Mouse (Mus musculus) hematopoietic stem cell, adult 5-6 weeks (primary cell): ENCODE results near the gene Etv4. TPM values are rescaled to one million over a fixed set of nuclear protein-coding genes. Genes with fewer than 3 reads are reported as not detected.
A peak's percentile ranks its signal among the peaks of the same experiment; 100 is the strongest.

Source experiments
- ATAC-seq, 2 experiments: fragments of 125-278 bp in 1 of 2; replicated peaks in 1 of 2; 2 replicates each; pipeline ENCODE4 v1.8.0; 2016 to 2017; ENCODE audit warnings: inconsistent platforms in 2 of 2, mild to moderate bottlenecking in 2 of 2, moderate number of reproducible peaks in 2 of 2, low read depth in 1 of 2, moderate TSS enrichment in 1 of 2; ENCODE audit not compliant: low FRiP score in 2 of 2, poor library complexity in 2 of 2, severe bottlenecking in 2 of 2, insufficient read depth in 1 of 2, low TSS enrichment in 1 of 2
- total RNA-seq: library from RNA; stranded (forward); fragments of 172-1452, 232-1000 nt; gene quantifications from 2 replicates; pipeline ENCODE4 v1.2.3, GENCODE M21; 2017

Etv4 gene
- total RNA-seq, 1 experiment from 2014 or later, result not detected

- ATAC-seq, result no peak
Observed at GRCm38 (mm10) chr11:101757366-101757765, 27.8 kb downstream of the Etv4 start.

GRCm38 (mm10) chr11:101756616-101757015, 28.6 kb downstream of the Etv4 start:
- ATAC-seq, result no peak

GRCm38 (mm10) chr11:101733596-101733995, 51.6 kb downstream of the Etv4 start:
- no peak for ATAC-seq

- peak; percentile 94 to 98 for ATAC-seq
Observed at GRCm38 (mm10) chr11:101732518-101733440, 52.4 kb downstream of the Etv4 start, which contains the start of gene Dhx8. TSS of gene Dhx8 (plus strand) at chr11:101732919.

GRCm38 (mm10) chr11:101729308-101729707, 55.9 kb downstream of the Etv4 start:
- ATAC-seq, result no peak

- ATAC-seq, result no peak
Observed at GRCm38 (mm10) chr11:101726765-101727164, 58.4 kb downstream of the Etv4 start.

GRCm38 (mm10) chr11:101725043-101725442, 60.1 kb downstream of the Etv4 start:
- ATAC-seq, result no peak

GRCm38 (mm10) chr11:101719986-101720520, 65.1 kb downstream of the Etv4 start:
- no peak for ATAC-seq

Other genes with a start within 250 kb of the Etv4 start
- gene Brca1, start 233.4 kb downstream of the Etv4 start, total RNA-seq, result 38.6 and 42.1 TPM in 2 replicates
- 85.9 and 90.5 TPM in 2 replicates for gene Nbr1, start 233.2 kb downstream of the Etv4 start, total RNA-seq
- gene Tmem106a, start 203.1 kb downstream of the Etv4 start, total RNA-seq, result 2.6 and 3.9 TPM in 2 replicates
- not detected in 2 replicates for gene Gm11634, start 186.1 kb downstream of the Etv4 start, total RNA-seq
- 10.3 and 20.6 TPM in 2 replicates for gene Rdm1, start 158.2 kb downstream of the Etv4 start, total RNA-seq
- gene Arl4d, start 119.8 kb downstream of the Etv4 start, total RNA-seq, result 0.88 and 2.5 TPM in 2 replicates
- gene Dhx8, start 52.5 kb downstream of the Etv4 start, total RNA-seq, result 33.5 and 52.1 TPM in 2 replicates
- gene Meox1, start 109.0 kb upstream of the Etv4 start, total RNA-seq, result not detected in 2 replicates
- not detected in 2 replicates for gene Sost, start 181.6 kb upstream of the Etv4 start, total RNA-seq
- not detected in 2 replicates for gene Cfap97d1, start 198.9 kb upstream of the Etv4 start, total RNA-seq
- gene Dusp3, start 201.6 kb upstream of the Etv4 start, total RNA-seq, result 3.1 and 3.3 TPM in 2 replicates
- 0.19 and 0.40 TPM in 2 replicates for gene Mpp3, start 243.1 kb upstream of the Etv4 start, total RNA-seq